Mouse (Mus musculus) T-helper 2 cell (primary cell): Measurements from ENCODE around the gene Abtb1.

Experiments
- in situ Hi-C: fragments of 300-600 bp; cut with MboI, MseI; formaldehyde crosslinking; loops from one replicate; pipeline ENCODE4 v1.15.1; 2025; ENCODE audit warnings: high pct_unique_total_duplicates

Abtb1 gene

DNA sequence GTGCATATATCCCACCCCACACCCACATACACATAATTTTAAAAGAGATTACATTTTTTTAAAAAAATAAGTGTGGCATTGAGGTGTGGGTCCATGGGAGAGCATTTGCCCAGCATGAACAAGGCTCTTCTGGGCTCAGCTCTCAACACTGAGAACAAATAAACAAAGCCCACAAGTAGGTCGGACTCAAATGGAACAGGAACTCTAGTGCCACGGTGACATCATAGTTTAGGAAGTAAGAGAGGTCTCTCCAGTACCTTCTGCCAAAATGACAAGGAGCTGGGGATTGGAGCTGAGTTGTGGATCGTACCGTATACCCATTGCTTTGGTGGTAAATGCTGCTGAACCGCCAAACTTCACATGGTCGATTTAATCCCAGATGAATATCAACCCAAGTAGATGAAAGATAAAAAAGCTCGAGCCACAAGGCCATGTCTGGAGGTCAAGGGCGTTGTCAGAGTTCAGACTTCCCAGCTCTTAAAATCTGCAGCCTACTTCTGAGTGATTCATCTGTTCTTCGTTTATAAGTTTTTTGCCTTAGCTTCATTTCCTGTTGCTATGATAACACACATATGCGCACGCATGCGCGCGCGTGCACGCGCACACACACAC, 36.7 kb downstream of the Abtb1 start:
- in situ Hi-C loops, result no loop called here

DNA sequence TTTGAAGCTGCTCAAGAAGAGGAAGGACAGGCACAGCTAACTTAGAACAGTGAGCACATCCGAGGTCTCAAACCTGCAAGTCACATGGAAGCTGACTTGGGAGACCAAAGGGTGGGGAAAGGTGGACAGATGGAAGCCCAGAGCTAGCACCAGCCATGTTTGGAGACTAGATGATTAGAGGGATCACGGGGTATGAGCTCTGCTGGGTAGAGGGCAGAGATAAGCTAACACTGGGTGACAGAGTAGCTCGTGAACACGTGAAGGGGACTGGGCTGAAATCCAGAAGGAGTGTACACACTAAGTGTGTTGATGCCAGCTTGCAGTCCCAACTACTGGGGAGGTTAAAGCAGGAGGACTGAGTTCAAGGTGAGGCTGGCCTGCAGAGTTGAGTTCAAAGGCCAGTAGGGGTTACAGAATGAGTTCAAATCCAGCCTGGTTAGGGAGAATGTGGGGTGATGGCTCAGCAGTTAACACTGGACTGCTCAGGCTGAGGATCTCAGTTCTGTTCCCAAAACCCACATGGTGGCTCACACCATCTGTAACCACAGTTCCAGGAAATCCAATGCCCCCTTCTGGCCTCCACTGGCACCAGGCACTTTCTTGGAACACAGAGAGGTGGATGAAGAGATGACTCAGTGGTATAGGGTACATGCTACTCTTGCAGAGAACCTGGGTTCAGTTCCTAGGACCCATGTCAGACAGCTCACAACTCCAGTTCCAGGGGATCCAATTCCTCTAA, 37.7 kb downstream of the Abtb1 start:
- in situ Hi-C loops, result no loop called here

DNA sequence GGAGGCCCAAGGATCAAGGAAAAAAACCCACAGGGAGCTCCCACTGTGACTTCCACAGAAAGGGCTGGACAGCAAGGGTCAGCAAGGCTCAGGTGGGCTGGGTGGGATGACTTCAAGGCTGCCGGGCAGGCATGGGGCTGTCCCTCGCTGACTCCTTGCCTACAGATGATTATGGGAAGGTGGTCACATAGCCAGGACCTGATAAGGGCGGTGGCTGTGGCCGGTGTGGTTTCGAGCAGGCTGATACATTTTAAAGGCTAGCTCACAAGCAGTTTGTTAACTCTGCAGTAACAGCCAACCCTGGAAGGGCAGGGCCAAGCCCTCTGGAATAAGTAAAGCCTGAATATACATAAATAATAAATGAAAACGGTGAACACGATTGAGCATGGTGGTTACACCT, 38.7 kb downstream of the Abtb1 start:
- in situ Hi-C loops, result no loop called here

DNA sequence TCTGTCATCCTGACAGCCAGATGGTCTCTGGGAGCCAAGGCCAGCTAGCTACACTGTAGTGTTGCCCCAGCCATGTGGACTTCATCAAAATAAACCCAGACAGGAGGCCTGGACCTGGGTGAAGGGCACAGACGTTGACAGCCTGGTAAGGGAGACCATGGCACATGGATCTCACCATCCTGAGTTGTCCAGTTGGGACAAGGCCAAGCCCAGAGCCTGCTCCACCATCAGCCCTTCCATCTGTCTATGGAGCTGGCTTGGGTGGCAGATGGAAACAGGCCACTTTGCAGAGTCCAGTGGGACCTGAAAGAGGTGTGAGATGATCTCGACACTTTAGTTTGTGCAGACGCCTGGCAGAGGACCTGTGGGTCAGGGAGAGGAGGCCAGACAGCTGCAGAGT, 41.0 kb downstream of the Abtb1 start:
- in situ Hi-C loops, result no loop called here

DNA sequence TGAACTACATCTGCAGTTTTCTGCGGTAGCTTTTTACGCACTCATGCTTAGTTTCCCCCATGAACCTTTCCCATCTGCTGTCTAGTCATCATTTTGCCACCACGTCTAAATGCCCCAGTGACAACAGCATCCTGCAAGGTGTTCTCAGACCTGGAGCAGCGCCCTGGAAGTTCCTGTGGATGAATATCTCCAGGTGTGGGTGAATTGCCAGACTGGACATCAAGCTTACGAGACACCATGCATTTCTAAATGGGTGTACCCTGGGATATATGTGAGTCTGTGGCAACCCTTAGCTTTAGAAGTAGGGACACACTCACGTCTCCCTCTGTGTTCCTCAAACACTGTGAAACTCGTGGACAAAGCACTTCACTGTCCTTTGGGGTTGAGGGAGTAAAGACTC, 41.6 kb downstream of the Abtb1 start:
- in situ Hi-C loops, result no loop called here

DNA sequence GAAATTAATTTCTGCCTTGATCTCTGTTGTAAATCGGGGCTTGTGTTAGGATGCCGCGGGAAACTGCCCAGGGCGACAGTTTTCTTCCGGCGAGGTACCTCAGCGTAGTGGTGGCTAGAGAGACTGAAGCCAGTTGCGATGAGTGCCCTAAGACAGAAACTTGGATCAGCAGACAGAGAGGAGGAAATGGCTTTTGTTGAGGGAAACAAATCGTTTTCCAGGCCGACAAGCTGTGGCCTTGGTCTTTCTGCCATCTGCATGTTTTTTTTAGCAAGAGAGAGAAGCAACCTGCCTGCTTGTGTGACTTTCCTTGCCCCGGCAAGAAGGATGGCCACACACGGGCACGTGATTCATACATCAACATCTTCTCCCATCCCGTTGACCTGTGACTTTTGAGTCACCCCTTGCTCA, 47.2 kb downstream of the Abtb1 start:
- in situ Hi-C loops, result no loop called here

DNA sequence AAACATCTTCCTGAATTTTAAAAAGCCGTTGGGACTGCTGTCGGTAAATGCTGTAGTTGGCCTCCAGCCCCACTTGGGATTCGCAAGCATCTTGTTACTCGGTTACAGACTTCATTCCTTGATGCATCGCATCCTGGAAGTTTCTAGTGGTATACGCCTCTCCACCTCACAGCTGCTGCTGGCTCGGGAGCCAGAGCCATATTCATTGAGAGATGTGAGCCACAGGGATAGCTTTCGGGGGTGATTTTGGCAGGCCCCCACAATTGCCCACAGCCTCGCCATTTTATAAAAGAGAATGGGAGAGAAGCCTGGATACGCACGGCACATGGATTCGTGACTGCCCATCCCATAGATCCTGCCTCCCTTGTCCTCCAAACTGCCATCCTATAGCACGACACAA, 47.9 kb downstream of the Abtb1 start:
- in situ Hi-C loops, result no loop called here

DNA sequence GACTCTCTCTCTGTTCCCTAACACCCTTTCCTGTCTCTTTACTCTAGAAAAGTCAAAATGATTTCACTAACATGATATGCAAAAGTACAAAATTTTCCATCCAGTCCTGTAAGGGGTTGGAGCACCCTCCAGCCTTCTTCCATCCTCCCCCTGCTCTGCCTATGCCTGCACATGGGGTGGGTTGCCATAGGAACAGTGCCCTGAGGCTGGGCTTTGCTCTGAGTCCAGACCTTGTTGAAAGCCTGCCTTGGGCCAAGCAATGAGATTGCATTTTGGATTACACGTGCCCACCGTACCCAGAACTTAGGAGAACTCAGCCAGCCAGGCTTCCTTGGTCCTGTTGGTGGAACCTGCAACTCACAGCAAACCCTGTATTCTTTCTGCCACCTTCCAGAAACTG, 48.5 kb downstream of the Abtb1 start:
- in situ Hi-C loops, result no loop called here

DNA sequence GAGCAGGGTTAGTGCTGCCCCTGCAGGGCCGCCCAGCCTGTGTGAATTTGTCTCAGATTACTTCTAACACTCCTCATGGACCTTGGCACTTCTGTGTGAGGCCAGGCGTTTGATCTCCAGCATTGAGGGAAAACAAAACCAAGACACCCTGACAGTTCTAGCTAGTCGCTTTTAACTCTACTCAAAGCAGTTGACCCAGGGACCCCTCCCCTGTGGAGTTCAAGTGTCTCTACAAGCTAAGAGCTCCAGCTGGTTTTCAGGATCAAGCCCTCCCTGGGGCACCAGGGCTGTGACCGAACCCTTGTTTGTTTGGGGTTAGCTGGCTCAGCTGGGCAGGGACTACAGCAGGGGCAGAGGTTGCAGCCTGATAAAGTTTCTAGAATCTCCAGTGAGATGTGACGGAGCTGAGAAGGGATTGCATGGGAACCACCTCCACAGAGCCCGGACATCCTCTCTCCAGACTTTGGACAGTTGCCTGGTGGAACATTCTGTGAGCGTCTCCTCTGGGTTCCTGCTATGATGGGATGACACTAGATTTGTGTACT, 49.6 kb downstream of the Abtb1 start:
- in situ Hi-C loops, result no loop called here

DNA sequence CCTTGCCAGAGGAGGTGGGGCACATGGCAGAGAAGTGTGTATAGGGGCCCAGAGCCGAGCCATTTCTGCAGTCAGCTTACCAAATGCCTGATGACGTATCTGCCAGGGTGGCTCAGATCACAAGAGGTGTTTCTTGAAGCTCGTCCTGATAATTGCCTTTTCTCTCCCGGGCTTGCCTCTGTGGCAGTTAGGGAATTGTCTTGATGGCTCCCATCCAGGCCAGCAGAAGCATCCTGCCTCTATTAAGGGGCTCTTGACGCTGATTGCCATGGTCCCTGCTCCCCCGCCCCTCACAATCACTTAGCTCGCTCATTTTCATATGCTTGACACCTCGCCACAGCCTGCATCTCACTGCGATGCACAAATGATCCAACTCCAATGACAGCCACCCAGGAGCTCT, 50.5 kb downstream of the Abtb1 start:
- in situ Hi-C loops, result no loop called here

DNA sequence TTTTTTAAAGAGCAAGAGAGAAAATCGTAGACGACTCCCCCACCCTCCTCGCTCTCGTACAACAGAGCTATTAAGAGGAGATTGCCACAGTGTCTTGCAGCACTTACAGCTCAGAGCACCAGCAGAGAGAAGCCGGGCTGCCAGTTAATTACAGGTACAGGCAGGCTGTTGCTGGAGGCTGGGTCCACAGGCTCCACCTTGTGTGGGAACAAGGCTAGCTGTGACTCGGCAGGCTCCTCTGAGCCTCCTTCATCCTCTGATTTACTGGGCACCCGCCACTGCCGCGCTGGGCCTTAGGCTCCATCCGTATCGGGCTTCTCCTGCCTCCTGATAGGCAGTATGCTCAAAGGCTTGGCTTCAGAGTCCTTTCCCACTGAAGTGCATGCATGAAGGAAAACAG, 53.6 kb downstream of the Abtb1 start:
- in situ Hi-C loops, result no loop called here

DNA sequence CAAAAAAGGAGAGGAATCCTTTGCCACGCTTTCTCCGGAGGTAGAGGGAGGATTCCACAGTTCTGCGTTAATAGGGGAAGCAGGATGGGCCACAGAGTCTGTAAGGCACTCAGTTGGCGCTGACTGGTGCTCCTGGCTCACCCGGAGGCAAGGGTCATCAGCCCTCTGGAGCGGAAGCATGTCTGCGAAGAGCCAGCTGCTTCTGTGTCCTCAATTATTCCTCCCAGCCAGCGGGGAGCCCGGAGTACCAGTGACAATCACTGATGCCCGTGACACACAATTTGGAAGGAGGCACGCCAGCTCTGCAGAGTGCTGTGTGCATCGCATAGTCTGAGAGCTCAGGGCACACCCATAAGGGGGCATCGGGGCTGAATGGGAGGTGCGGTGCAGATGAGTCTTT, 54.3 kb downstream of the Abtb1 start:
- in situ Hi-C loops, result no loop called here

DNA sequence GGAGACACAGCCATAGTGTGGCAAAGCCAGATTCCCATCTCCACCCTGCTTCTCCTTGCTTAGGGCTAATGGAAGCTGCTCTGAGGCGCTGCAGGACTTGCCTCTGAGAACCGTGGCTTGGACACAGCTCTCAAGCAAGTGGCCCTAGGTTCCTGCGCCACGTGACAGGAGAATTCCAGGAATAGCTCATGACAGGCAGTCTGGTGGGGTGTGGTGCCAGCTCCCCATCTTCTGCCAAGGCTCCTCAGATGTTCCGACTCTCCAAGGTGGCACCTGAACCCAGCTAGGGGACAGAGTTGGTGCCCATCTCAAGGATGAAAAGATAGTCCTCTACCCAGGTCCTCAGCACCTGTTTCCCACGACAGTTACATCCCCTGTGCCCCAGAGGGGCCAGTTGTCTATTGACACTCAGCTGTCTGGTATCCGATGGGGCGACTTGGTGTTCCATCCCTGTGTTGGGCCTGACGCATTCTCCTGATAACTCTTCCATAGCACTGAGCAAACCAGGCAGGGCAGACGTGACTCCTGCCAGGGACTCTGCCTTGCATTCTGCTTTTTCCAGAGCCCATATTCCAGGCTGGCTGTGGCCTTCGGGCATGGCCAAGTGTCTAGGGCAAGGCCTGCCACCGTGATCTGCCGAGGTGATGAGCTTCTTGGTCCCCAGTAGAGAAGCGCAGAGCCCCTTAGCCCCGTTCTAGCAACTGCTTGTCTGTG, 54.9 kb downstream of the Abtb1 start:
- in situ Hi-C loops, result no loop called here
